Comparison of ENCODE assay signal across 8 mouse cellular contexts in genomic region chr4:129261196-129261595, GRCm38 (mm10). TPM values are rescaled to one million over a fixed set of nuclear protein-coding genes. Genes with fewer than 3 reads are reported as not detected.
DNase-seq lines count a peak whose midpoint lies in the region; ATAC-seq and TF ChIP-seq lines count a peak whose summit lies in the region.
"Had no signal": no experiment of that assay in that cellular context is flagged by ENCODE, and none has a peak within 500 bp of the region (broad histone marks: within the 10 kb centered on the region; RNA-seq: fewer than 3 reads in every experiment).

Gene C77080, minus strand, starts transcription at chr4:129261404.

- no peak within 1 kb of the TSS for H3K9ac ChIP-seq in kidney, embryonic 16.5 days (replicated peaks; ENCODE audit: low read length)
- H3K9ac ChIP-seq: liver, embryonic 14.5 days had no signal

- no peaks in the 10 kb centered on the region for H3K27me3 ChIP-seq in kidney, embryonic 16.5 days (ENCODE audit: insufficient read depth, low read length)
- H3K27me3 ChIP-seq in C2C12 (ENCODE audit: control insufficient read depth, insufficient read depth, insufficient read length) = no peaks in the 10 kb centered on the region

- H3ac ChIP-seq in C2C12 (ENCODE audit: control insufficient read depth, insufficient read length, low read depth) = peak within 1 kb of the TSS; percentile 50

- H3K79me2 ChIP-seq in C2C12 (ENCODE audit: control insufficient read depth, insufficient read depth) = peaks cover 9% of the 10 kb centered on the region

- no peaks in the 10 kb centered on the region for H3K36me3 ChIP-seq in kidney, embryonic 16.5 days (ENCODE audit: insufficient read depth, low read length)
- no peaks in the 10 kb centered on the region for H3K36me3 ChIP-seq in C2C12 (ENCODE audit: control insufficient read depth, insufficient read depth)

- H3K4me1 ChIP-seq in kidney, embryonic 16.5 days (ENCODE audit: insufficient read depth, low read length) = peaks cover 33% of the 10 kb centered on the region

- H3K9me3 ChIP-seq in kidney, embryonic 16.5 days (ENCODE audit: low read length) = no peaks in the 10 kb centered on the region

- H3K27ac ChIP-seq in kidney, embryonic 16.5 days (ENCODE audit: low read length) = no peak within 1 kb of the TSS
- H3K27ac ChIP-seq: liver, embryonic 14.5 days had no signal

- no peak within 1 kb of the TSS for H3K4me2 ChIP-seq in kidney, embryonic 16.5 days (replicated peaks; ENCODE audit: low read depth, low read length)

- no peaks in the 10 kb centered on the region for H3K79me3 ChIP-seq in C2C12 (ENCODE audit: low read depth)

- no peak for TF ChIP-seq CTCF in C2C12 (IDR thresholded peaks at IDR 0.05; ENCODE audit: control insufficient read depth, insufficient read depth, insufficient read length)

- DNase-seq in kidney, adult 8-10 months = no peak
- DNase-seq in NIH3T3 (ENCODE audit: low read depth) = peak; percentile 59
- DNase-seq in large intestine, adult 2 months (ENCODE audit: low read depth, low spot score) = no peak
- DNase-seq in embryo, embryonic 11 days = no peak

- 24% methylated on average over 2 of the region's 4 CpGs for WGBS in kidney, embryonic 16.5 days
- 10% methylated on average over 2 of the region's 4 CpGs for WGBS in large intestine, adult 2 months

- ATAC-seq in kidney, embryonic 16.5 days (ENCODE audit: low FRiP score, low TSS enrichment) = no peak
- ATAC-seq in megakaryocyte progenitor cell, adult 5-6 weeks (replicated peaks; ENCODE audit: poor library complexity) = no peak

- no peak within 1 kb of the TSS for H3K4me3 ChIP-seq in kidney, embryonic 16.5 days (ENCODE audit: low read length)
- H3K4me3 ChIP-seq in C2C12 (ENCODE audit: insufficient read depth, poor library complexity, severe bottlenecking) = peak within 1 kb of the TSS; percentile 12

TF ChIP-seq in C2C12, 6 proteins besides CTCF, POLR2A, EP300 and RAD21:
- TF ChIP-seq CEBPB (IDR thresholded peaks at IDR 0.05; ENCODE audit: low read depth) (no peak), MYOD1 (IDR thresholded peaks at IDR 0.05; ENCODE audit: control insufficient read depth, insufficient read length, low read depth) (no peak), MAX (IDR thresholded peaks at IDR 0.05) (no peak), FOSL1 (IDR thresholded peaks at IDR 0.05; ENCODE audit: insufficient read depth, low read length, poor library complexity, severe bottlenecking) (no peak), USF1 (IDR thresholded peaks at IDR 0.05; ENCODE audit: low read depth) (no peak), MYOG (IDR thresholded peaks at IDR 0.05; ENCODE audit: control insufficient read depth, extremely low read depth, insufficient read length) (no peak)

RNA-seq across cellular contexts. Expression of gene C77080, which starts in this region (rescaled TPM):
- 9.3 and 10.4 TPM in 2 replicates for polyA plus RNA-seq in kidney, embryonic 16.5 days (2015; fragmentation: Nextera tagmentation; extraction: Ambion mirVana)
- 30.1 TPM for polyA plus RNA-seq in C2C12 (2012; fragmentation: generic; extraction: Trizol)
- 92.7 and 138 TPM in 2 replicates for polyA plus RNA-seq in large intestine, adult 2 months (2012; rRNA removed)
- total RNA-seq in megakaryocyte progenitor cell, adult 5-6 weeks (2015) = 0.12 and 0.25 TPM in 2 replicates
- not detected in 2 replicates for total RNA-seq in megakaryocyte progenitor cell, adult 5-6 weeks (2017)
